Mouse (Mus musculus): ENCODE measurements at regions not wholly inside any gene's neighbourhood (a gene's known extent, or its start where the extent isn't known, plus 50 kb on each side); places are given as distances from the start of the nearest gene placed in this dataset.
A peak's percentile ranks its signal among the peaks of the same experiment; 100 is the strongest.

- no peak overlapping the region for H3K4me2 ChIP-seq (ENCODE audit: low read length)
- H3K27ac ChIP-seq (ENCODE audit: low read depth, low read length), result no peak overlapping the region
- H3K27me3 ChIP-seq (replicated peaks; ENCODE audit: control insufficient read depth, insufficient read depth, low read length), result no peaks in the 10 kb centered on the region
- H3K36me3 ChIP-seq (ENCODE audit: control insufficient read depth, insufficient read depth, low read length), result no peaks in the 10 kb centered on the region
- H3K9ac ChIP-seq (ENCODE audit: low read length), result no peak overlapping the region
- ATAC-seq (no peak), DNase-seq (ENCODE audit: low spot score) (no peak)
- WGBS, result 87% methylated on average over 4 of the region's 4 CpGs
- no peaks in the 10 kb centered on the region for H3K4me1 ChIP-seq (ENCODE audit: control insufficient read depth, insufficient read depth, low read length)
- no peaks in the 10 kb centered on the region for H3K9me3 ChIP-seq (replicated peaks; ENCODE audit: control insufficient read depth, low read length)
- no peak overlapping the region for H3K4me3 ChIP-seq (ENCODE audit: low read depth, low read length)
Observed at GRCm38 (mm10) chr13:119267608-119268300, 160.6 kb upstream of the Paip1 start.

DNA sequence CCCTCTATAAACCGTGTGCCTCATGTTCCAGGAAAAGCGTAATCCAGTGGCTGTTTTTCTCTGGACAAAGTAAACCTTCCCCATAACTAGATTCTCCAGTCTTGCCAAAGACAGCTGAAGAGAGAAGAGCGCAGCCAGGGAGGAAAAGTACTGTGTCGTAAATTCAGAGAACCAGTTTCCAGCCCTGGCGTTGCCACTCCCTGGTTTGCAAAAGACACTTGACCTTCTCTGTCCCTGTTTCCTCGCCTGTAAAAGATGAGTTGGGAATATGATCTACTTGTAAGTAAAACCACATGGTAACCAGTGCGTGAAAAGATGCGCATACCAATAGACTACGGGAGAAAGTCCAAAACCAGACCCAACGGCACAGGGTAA, 160.1 kb upstream of the Paip1 start:
- DNase-seq (ENCODE audit: low spot score) (no peak), ATAC-seq (no peak)
- Histone ChIP-seq H3K9ac (ENCODE audit: low read length) (no peak overlapping the region), H3K27me3 (replicated peaks; ENCODE audit: control insufficient read depth, insufficient read depth, low read length) (no peaks in the 10 kb centered on the region), H3K27ac (ENCODE audit: low read depth, low read length) (no peak overlapping the region), H3K36me3 (ENCODE audit: control insufficient read depth, insufficient read depth, low read length) (no peaks in the 10 kb centered on the region), H3K4me2 (ENCODE audit: low read length) (no peak overlapping the region), H3K9me3 (replicated peaks; ENCODE audit: control insufficient read depth, low read length) (no peaks in the 10 kb centered on the region), H3K4me1 (ENCODE audit: control insufficient read depth, insufficient read depth, low read length) (no peaks in the 10 kb centered on the region), H3K4me3 (ENCODE audit: low read depth, low read length) (no peak overlapping the region)
- WGBS, result 92% methylated on average over 10 of the region's 10 CpGs

DNA sequence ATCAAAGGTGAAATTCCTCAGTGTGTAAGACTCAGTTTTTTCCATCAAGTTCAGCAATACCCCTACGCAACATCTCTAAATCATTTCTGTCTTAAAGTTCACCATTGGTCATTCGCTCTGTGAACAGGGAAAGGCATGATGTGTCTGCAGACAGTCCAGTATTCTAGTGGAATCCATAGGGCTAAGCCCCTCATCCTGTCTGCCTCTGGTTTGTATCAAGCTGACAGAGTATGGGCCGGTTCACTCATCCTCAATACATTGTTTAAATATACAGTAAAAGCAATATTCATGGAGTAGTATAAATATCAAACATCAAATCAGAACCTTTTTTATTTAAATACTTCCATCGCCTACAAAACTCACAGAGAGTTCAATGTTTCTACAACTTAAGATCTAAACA, 152.9 kb upstream of the Paip1 start:
- Histone ChIP-seq H3K27ac (ENCODE audit: low read depth, low read length) (no peak overlapping the region), H3K4me2 (ENCODE audit: low read length) (no peak overlapping the region), H3K4me1 (ENCODE audit: control insufficient read depth, insufficient read depth, low read length) (no peaks in the 10 kb centered on the region), H3K9ac (ENCODE audit: low read length) (no peak overlapping the region), H3K27me3 (replicated peaks; ENCODE audit: control insufficient read depth, insufficient read depth, low read length) (no peaks in the 10 kb centered on the region), H3K36me3 (ENCODE audit: control insufficient read depth, insufficient read depth, low read length) (no peaks in the 10 kb centered on the region), H3K9me3 (replicated peaks; ENCODE audit: control insufficient read depth, low read length) (no peaks in the 10 kb centered on the region), H3K4me3 (ENCODE audit: low read depth, low read length) (no peak overlapping the region)
- 89% methylated on average over 4 of the region's 4 CpGs for WGBS
- DNase-seq (ENCODE audit: low spot score) (no peak), ATAC-seq (no peak)

DNA sequence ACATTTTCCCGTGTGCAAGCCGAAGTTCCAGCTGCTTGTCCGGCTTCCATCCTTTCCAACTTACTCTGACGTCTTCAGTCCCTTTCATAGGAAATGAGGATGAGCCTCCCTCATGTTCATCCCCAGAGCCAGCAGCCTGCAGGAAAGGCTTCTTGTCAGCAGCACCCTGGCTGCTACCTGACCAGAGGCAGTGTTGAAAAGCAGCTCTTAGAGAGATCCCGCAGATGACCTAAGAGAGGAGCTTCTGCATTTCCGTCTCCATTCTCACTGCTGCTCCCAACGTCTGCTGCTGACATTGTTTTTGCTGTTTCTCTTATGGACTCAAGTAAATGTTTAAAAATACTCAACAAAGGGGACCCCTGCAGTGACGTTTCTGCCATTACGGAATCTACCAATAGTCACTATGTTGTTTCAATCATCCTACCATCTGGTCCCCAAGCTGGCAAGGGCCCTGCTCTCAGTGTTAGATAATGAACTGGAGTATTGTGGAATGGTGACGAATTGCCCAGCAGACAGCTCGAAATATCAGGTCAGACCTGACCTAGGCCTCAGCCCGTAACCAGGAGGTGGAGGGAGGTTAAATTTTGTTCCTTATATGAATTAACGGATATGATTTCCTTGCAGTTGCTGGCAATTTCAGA, 151.0 kb upstream of the Paip1 start:
- Histone ChIP-seq H3K27me3 (replicated peaks; ENCODE audit: control insufficient read depth, insufficient read depth, low read length) (no peaks in the 10 kb centered on the region), H3K36me3 (ENCODE audit: control insufficient read depth, insufficient read depth, low read length) (no peaks in the 10 kb centered on the region), H3K4me1 (ENCODE audit: control insufficient read depth, insufficient read depth, low read length) (no peaks in the 10 kb centered on the region), H3K4me3 (ENCODE audit: low read depth, low read length) (no peak overlapping the region), H3K9me3 (replicated peaks; ENCODE audit: control insufficient read depth, low read length) (no peaks in the 10 kb centered on the region), H3K27ac (ENCODE audit: low read depth, low read length) (no peak overlapping the region), H3K9ac (ENCODE audit: low read length) (no peak overlapping the region), H3K4me2 (ENCODE audit: low read length) (no peak overlapping the region)
- DNase-seq (ENCODE audit: low spot score) (peak; percentile 25), ATAC-seq (peak; percentile 37; the same call in 1 of the 2 replicates)
- 71% methylated on average over 13 of the region's 13 CpGs for WGBS

GRCm38 (mm10) chr13:119279449-119279848, 149.0 kb upstream of the Paip1 start:
- Histone ChIP-seq H3K9me3 (replicated peaks; ENCODE audit: control insufficient read depth, low read length) (no peaks in the 10 kb centered on the region), H3K4me3 (ENCODE audit: low read depth, low read length) (no peak overlapping the region), H3K27me3 (replicated peaks; ENCODE audit: control insufficient read depth, insufficient read depth, low read length) (no peaks in the 10 kb centered on the region), H3K36me3 (ENCODE audit: control insufficient read depth, insufficient read depth, low read length) (no peaks in the 10 kb centered on the region), H3K4me1 (ENCODE audit: control insufficient read depth, insufficient read depth, low read length) (no peaks in the 10 kb centered on the region), H3K9ac (ENCODE audit: low read length) (no peak overlapping the region), H3K4me2 (ENCODE audit: low read length) (no peak overlapping the region), H3K27ac (ENCODE audit: low read depth, low read length) (no peak overlapping the region)
- ATAC-seq (no peak), DNase-seq (ENCODE audit: low spot score) (no peak)
- 91% methylated on average over 8 of the region's 8 CpGs for WGBS

GRCm38 (mm10) chr13:119280622-119281021, 147.8 kb upstream of the Paip1 start:
- DNase-seq (ENCODE audit: low spot score) (no peak), ATAC-seq (no peak)
- 75% methylated on average over 5 of the region's 5 CpGs for WGBS
- Histone ChIP-seq H3K4me2 (ENCODE audit: low read length) (no peak overlapping the region), H3K9me3 (replicated peaks; ENCODE audit: control insufficient read depth, low read length) (no peaks in the 10 kb centered on the region), H3K9ac (ENCODE audit: low read length) (no peak overlapping the region), H3K27ac (ENCODE audit: low read depth, low read length) (no peak overlapping the region), H3K4me1 (ENCODE audit: control insufficient read depth, insufficient read depth, low read length) (no peaks in the 10 kb centered on the region), H3K36me3 (ENCODE audit: control insufficient read depth, insufficient read depth, low read length) (no peaks in the 10 kb centered on the region), H3K4me3 (ENCODE audit: low read depth, low read length) (no peak overlapping the region), H3K27me3 (replicated peaks; ENCODE audit: control insufficient read depth, insufficient read depth, low read length) (no peaks in the 10 kb centered on the region)

GRCm38 (mm10) chr13:119283448-119283847, 145.0 kb upstream of the Paip1 start:
- Histone ChIP-seq H3K4me2 (ENCODE audit: low read length) (no peak overlapping the region), H3K4me3 (ENCODE audit: low read depth, low read length) (no peak overlapping the region), H3K4me1 (ENCODE audit: control insufficient read depth, insufficient read depth, low read length) (no peaks in the 10 kb centered on the region), H3K9me3 (replicated peaks; ENCODE audit: control insufficient read depth, low read length) (no peaks in the 10 kb centered on the region), H3K27me3 (replicated peaks; ENCODE audit: control insufficient read depth, insufficient read depth, low read length) (no peaks in the 10 kb centered on the region), H3K9ac (ENCODE audit: low read length) (no peak overlapping the region), H3K27ac (ENCODE audit: low read depth, low read length) (no peak overlapping the region), H3K36me3 (ENCODE audit: control insufficient read depth, insufficient read depth, low read length) (no peaks in the 10 kb centered on the region)
- ATAC-seq (peak; percentile 68), DNase-seq (ENCODE audit: low spot score) (peak; percentile 71)
- WGBS, result 40% methylated on average over 6 of the region's 6 CpGs

- H3K9ac ChIP-seq (ENCODE audit: low read length), result no peak overlapping the region
- H3K27me3 ChIP-seq (replicated peaks; ENCODE audit: control insufficient read depth, insufficient read depth, low read length), result no peaks in the 10 kb centered on the region
- H3K36me3 ChIP-seq (ENCODE audit: control insufficient read depth, insufficient read depth, low read length), result no peaks in the 10 kb centered on the region
- ATAC-seq (no peak), DNase-seq (ENCODE audit: low spot score) (no peak)
- no peak overlapping the region for H3K4me2 ChIP-seq (ENCODE audit: low read length)
- H3K4me3 ChIP-seq (ENCODE audit: low read depth, low read length), result no peak overlapping the region
- H3K27ac ChIP-seq (ENCODE audit: low read depth, low read length), result no peak overlapping the region
- H3K4me1 ChIP-seq (ENCODE audit: control insufficient read depth, insufficient read depth, low read length), result no peaks in the 10 kb centered on the region
- no peaks in the 10 kb centered on the region for H3K9me3 ChIP-seq (replicated peaks; ENCODE audit: control insufficient read depth, low read length)
- WGBS, result 88% methylated on average over 1 of the region's 1 CpGs
Observed at GRCm38 (mm10) chr13:119309238-119309637, 119.2 kb upstream of the Paip1 start.

- ATAC-seq, result no peak
- Histone ChIP-seq H3K9ac (ENCODE audit: low read length) (no peak overlapping the region), H3K27ac (ENCODE audit: low read depth, low read length) (no peak overlapping the region), H3K4me2 (ENCODE audit: low read length) (no peak overlapping the region), H3K27me3 (replicated peaks; ENCODE audit: control insufficient read depth, insufficient read depth, low read length) (no peaks in the 10 kb centered on the region), H3K36me3 (ENCODE audit: control insufficient read depth, insufficient read depth, low read length) (no peaks in the 10 kb centered on the region), H3K4me3 (ENCODE audit: low read depth, low read length) (no peak overlapping the region), H3K4me1 (ENCODE audit: control insufficient read depth, insufficient read depth, low read length) (no peaks in the 10 kb centered on the region), H3K9me3 (replicated peaks; ENCODE audit: control insufficient read depth, low read length) (no peaks in the 10 kb centered on the region)
- DNase-seq (ENCODE audit: low spot score), result no peak
- 93% methylated on average over 3 of the region's 3 CpGs for WGBS
Observed at GRCm38 (mm10) chr13:119310013-119310412, 118.4 kb upstream of the Paip1 start.
